Mouse (Mus musculus) spleen, postnatal 36 days (tissue): ENCODE measurements around the gene Nisch.
A peak's percentile ranks its signal among the peaks of the same experiment; 100 is the strongest.

Experiments
- DNase-seq, 2 experiments: peaks; one replicate each; pipeline ENCODE4 v3.0.0; 2022; ENCODE audit warnings: low spot score in 2 of 2, mixed read lengths in 1 of 2

The Nisch gene

DNA sequence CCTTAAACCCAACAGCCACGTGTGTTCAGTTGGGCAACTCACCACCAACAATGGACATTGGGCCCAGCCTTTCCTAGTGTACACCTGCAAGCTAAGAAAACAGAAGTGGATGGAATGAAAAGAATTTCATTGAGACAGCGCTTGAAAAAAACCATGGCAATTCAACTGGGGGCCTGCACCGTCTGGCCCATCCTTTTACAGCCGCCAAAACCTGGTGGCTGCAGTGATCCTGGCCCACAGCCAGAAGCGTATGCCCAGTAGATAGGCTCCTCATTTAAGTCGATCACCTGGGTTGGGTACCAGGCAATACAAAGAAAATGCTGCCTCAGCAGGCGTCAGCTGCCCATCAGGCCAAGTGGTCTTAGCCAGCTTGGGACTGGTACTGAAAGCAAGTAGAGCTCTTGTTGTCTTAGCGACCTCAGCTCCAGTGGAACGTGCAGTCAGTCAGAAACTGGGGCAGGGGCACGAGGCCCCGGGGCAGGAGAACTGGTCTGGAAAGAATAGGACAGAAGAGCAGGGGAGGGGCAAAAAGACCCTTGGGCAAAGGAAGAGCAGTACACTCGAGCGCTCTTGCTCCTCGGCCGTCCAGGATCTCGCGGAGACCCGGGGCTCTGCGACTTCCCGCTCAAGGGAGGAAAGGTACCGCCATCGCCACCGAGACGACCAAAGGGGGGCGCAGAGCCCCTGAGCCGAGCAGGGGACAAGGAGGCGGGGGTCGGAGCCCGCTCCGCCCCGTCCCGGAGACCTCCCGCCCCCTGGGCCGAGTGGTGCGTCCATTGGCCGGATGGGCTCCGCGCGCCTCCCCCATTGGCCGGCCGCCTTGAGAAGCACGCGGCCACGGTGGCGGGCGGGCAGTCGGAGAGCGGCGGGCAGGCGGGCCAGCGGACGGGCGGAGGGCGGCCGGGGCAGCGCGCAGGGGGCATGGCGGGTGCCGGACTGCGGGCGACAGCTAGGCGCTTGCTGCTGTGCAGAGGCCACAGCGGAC, 86.2 kb downstream of the Nisch start, which contains the start of gene Nt5dc2:
Nt5dc2 (plus strand) TSS at position 818 of the 985 bp plus-strand sequence.
- DNase-seq = peak; percentile 84 to 86

DNA sequence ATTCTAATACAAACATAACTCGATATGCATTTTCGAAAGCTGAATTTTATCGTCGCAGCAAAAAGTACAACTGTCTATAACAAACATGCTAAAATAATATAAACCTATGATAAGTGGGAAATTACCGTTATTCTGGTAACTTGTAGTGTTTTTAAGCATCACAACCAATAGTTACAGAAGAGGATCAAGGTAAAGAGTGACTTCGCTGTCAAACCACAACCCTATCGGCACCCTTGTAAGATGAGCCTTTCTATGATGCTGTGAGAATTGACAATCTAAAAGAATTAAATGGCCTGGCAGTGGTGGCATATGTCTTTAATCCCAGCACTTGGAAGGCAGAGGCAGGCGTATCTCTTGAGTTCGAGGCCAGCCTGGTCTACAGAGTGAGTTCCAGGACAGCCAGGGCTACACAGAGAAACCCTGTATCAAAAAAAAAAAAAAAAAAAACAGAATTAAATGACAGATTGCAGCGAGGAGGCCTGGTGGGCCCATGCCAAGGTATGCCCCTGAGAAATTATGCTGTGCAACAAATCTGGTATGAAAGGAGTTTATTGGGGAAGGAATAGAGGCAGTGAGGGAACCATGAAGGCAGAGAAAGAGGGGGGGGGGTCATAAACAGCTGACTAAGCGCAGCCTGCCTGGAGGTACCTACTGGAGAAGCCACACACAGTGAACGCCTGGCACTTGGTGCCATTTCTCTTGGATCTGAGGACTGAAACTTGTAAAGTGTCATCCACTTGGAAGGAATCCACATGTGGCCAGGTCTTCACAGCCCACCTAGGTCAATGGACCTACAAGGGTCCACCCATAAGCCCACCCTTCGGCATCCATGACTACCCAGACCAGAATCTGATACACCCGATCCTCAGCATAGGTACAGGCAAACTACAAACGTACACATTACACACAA, 87.2 kb downstream of the Nisch start:
- no peak for DNase-seq

DNA sequence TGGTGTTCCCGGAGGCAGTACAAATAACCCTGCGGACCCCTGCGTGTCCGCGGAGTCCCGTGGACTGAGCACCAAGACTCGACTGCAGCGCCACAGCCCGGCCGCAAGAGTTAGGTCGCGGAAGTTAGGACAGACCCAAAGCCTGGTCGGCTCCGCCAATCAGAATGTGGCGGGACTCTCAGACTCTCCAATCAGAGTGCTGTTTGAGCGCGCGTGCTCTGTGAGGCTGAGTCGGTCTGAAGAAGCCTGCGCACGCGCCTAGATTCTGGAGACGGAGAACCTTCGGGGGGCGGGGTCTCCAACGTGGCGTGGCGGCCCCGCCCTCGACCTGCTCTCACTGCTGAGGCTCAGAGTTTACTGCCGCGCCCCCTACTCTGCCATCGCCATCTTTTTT, 87.9 kb downstream of the Nisch start, which contains the start of gene Smim4:
Smim4 (minus strand) TSS at position 131 of the 394 bp plus-strand sequence.
- DNase-seq = peak; percentile 98 to 99

DNA sequence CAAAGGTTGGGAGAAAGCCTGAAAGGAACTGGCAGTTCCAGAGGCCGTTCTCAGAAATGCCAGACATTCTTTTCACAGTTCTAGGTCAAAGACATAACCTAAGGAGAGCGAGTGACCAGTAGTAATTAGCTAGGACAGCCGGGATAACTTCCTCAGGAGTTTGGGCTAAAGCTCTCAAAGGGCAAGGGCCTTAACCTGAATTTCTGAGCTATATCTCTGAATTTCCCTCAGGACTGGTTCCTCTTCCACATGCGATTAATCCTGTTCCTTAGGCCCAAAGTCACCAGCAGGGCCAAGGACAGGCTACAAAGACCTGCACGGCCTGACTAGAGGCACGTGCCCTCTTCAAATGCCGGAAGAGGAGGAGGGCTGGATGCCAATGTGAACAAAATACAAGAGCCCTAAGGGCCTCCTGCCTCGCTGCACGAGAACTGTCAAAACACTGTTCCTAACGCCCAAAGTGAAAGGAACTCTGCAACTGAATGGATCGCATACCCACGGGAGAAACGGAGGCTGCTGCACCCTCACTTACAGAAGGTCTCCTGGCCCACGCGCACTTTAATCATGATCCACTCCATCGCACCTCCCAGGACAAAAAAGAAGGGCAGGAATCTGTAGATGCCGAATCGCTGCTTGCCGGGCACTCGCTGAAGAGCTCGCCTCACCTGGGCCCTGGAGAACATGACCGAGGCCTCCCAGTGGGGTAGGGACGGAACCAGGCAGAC, 88.5 kb downstream of the Nisch start:
- peak; percentile 52 to 53 for DNase-seq

DNA sequence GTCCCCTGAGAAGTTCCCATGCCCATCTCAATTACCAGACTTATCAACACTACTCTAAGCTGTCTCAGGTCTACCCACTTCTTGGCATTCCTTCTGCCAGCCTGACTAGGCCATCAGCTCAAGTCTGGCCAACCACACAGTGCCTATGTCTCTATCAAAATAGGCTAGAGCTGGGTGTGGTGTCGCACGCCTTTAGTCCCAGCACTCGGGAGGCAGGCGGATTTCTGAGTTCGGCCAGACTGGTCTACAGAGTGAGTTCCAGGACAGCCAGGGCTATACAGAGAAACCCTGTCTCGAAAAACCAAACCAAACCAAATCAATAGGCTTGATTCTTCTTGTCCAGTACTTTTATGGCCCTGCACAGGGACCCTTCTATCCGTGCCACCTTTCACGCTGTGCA, 89.9 kb downstream of the Nisch start:
- no peak for DNase-seq

DNA sequence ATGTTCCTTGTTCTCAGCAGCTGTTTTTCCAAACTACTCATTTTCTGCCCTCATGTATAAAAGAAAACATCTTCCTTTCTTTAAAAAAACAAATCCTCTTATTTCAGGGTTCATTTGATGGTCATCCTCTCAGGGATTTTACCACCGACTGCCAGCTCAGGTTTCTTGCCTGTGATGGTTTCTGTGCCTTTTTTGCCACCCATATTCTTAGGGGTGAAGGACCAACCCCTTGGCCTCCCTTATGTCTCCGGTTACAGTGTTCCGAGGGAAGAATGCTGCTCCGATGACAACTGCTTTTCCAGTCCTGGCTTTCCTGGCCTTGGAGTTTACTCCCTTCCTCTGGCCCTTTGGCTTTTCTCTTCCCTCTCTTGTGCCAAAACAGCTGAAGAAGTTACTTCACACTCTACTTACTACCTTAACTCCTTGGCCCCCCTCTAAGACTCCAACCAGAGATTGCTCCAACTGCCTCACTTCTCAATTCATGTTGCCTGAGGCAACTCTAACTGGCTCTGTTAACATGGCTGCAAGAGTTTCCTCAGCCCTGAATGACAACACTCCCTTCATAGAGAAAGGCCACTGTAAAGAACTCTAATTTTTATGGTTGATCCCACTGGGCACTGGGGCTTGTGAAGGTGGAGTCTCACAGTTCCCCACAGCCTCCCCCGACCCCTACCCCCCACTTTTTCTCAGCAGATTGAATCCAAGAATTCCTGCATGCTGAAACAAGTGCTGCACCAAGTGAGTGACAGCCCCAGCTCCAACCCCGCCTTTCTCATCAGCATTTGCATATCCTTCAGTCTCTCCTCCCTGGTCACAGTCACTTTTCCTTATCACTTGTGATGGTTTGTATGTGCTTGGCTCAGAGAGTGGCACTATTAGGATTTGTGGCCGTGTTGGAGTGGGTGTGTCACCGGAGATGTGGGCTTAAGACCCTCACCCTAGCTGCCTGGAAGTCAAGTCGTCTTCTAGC, 91.4 kb downstream of the Nisch start:
- DNase-seq = no peak
